27 mouse cellular contexts compared by ENCODE assay signal in the genomic region with DNA sequence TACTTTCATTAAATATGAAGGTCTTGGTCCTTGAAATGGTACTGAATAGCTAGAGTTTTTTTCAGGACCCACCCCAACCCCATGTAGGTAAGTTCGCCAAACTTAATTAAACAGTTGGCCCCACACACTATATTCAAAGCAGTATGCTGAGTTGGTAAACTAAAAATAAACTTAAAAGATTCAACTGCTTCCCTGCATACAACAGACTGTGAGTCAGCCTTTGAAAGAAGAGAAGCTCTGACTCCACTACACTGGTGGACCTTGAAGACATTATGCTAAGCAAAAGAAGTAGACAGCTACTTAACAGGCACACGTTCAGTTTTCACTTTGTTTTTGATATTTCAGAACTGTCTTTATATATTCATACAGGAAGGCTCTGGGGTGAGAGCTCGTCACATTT.
"Had no signal": no experiment of that assay in that cellular context is flagged by ENCODE, and none has a peak within 500 bp of the region (broad histone marks: within the 10 kb centered on the region; RNA-seq: fewer than 3 reads in every experiment).

No protein-coding gene starts in this region.

- H3K4me1 ChIP-seq: heart, embryonic 13.5 days; heart, embryonic 15.5 days; hindbrain, embryonic 10.5 days; hindbrain, embryonic 12.5 days; intestine, embryonic 15.5 days; limb, embryonic 13.5 days; limb, embryonic 15.5 days; liver, embryonic 12.5 days had no signal

- H3K27ac ChIP-seq: heart, adult 2 months; heart, embryonic 13.5 days; heart, embryonic 15.5 days; hindbrain, embryonic 10.5 days; hindbrain, embryonic 12.5 days; hindbrain, embryonic 14.5 days; intestine, embryonic 15.5 days; kidney, postnatal 0 days; limb, embryonic 13.5 days; limb, embryonic 15.5 days; liver, embryonic 12.5 days; liver, embryonic 14.5 days had no signal

- H3K4me3 ChIP-seq: heart, adult 2 months; heart, embryonic 13.5 days; heart, embryonic 15.5 days; hindbrain, embryonic 10.5 days; hindbrain, embryonic 12.5 days; intestine, embryonic 15.5 days; limb, embryonic 13.5 days; limb, embryonic 15.5 days; liver, embryonic 12.5 days had no signal

- ATAC-seq: hindbrain, embryonic 16.5 days; inflammation-experienced regulatory T-cells, adult 6 months; intestine, embryonic 15.5 days; intestine, postnatal 0 days; liver, embryonic 12.5 days had no signal

- DNase-seq: gastrocnemius, postnatal 14 days; gastrocnemius, postnatal 36 days; heart, adult 11 months; heart, adult 2 months; heart, postnatal 14 days; heart, postnatal 4 days; kidney, adult 18-20 months; kidney, adult 8-10 months; kidney, postnatal 14 days; kidney, postnatal 36 days; layer of hippocampus, adult 9-11 months; layer of hippocampus, postnatal 36 days; left cerebral cortex, postnatal 4 days had no signal
